Mouse (Mus musculus): ENCODE measurements around the gene Gm11757. TPM values are rescaled to one million over a fixed set of nuclear protein-coding genes. Genes with fewer than 3 reads are reported as not detected.
"Not testable (repeated sequence)": the region's sequence is repeated elsewhere in the genome, so short reads cannot be mapped to it uniquely, and the experiment has no call there.

Gene Gm11757
- not detected in 2 replicates for polyA plus RNA-seq (2012; rRNA removed)

DNA sequence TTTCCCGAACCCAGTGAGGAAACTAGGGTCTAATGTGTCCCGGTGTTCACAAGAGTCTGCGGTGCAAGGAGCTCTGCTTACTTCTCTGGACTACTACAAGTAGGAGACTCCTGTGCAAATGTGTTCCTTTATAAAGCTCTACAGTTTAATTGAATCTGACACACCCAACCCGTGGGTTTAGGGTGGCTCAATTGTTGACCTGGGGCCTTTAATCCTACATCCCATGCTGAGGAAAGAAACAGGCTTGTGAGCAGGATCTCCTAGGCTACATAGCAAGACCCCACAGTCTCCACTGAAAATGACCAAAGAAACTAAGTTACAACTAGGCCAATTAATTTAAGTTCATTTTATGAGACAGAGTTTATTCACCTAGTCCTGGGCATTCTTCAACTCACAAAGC, at the start of gene Gm11757:
Gene Gm11757, minus strand, starts transcription at position 101 of the 400 bp plus-strand sequence.
- not testable (repeated sequence) for H3K4me3 ChIP-seq (replicated peaks; ENCODE audit: extremely low read depth, low read depth, low read length); DNase-seq; H3K4me1 ChIP-seq (ENCODE audit: control insufficient read depth, insufficient read depth, low read length)
- no CpG with 5 or more reads among the region's 4 CpGs for WGBS

DNA sequence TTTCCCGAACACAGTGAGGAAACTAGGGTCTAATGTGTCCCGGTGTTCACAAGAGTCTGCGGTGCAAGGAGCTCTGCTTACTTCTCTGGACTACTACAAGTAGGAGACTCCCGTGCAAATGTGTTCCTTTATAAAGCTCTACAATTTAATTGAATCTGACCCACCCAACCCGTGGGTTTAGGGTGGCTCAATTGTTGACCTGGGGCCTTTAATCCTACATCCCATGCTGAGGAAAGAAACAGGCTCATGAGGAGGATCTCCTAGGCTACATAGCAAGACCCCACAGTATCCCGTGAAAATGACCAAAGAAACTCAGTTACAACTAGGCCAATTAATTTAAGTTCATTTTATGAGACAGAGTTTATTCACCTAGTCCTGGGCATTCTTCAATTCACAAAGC, 29.7 kb upstream of the Gm11757 start, which contains the start of gene Gm11756:
Gene Gm11756, minus strand, starts transcription at position 101 of the 400 bp plus-strand sequence.
- 85% methylated on average over 6 of the region's 6 CpGs for WGBS
- H3K4me1 ChIP-seq (ENCODE audit: control insufficient read depth, insufficient read depth, low read length); DNase-seq; H3K4me3 ChIP-seq (replicated peaks; ENCODE audit: extremely low read depth, low read depth, low read length): not testable (repeated sequence)

DNA sequence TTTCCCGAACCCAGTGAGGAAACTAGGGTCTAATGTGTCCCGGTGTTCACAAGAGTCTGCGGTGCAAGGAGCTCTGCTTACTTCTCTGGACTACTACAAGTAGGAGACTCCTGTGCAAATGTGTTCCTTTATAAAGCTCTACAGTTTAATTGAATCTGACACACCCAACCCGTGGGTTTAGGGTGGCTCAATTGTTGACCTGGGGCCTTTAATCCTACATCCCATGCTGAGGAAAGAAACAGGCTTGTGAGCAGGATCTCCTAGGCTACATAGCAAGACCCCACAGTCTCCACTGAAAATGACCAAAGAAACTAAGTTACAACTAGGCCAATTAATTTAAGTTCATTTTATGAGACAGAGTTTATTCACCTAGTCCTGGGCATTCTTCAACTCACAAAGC, 14.9 kb upstream of the Gm11757 start, which contains the start of gene Gm13871:
Gene Gm13871, minus strand, starts transcription at position 101 of the 400 bp plus-strand sequence.
- H3K4me3 ChIP-seq (replicated peaks; ENCODE audit: extremely low read depth, low read depth, low read length); DNase-seq; H3K4me1 ChIP-seq (ENCODE audit: control insufficient read depth, insufficient read depth, low read length): not testable (repeated sequence)
- no CpG with 5 or more reads among the region's 4 CpGs for WGBS

DNA sequence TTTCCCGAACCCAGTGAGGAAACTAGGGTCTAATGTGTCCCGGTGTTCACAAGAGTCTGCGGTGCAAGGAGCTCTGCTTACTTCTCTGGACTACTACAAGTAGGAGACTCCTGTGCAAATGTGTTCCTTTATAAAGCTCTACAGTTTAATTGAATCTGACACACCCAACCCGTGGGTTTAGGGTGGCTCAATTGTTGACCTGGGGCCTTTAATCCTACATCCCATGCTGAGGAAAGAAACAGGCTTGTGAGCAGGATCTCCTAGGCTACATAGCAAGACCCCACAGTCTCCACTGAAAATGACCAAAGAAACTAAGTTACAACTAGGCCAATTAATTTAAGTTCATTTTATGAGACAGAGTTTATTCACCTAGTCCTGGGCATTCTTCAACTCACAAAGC, 14.7 kb downstream of the Gm11757 start, which contains the start of gene Gm11758:
Gene Gm11758, minus strand, starts transcription at position 101 of the 400 bp plus-strand sequence.
- WGBS: no CpG with 5 or more reads among the region's 4 CpGs
- not testable (repeated sequence) for H3K4me3 ChIP-seq (replicated peaks; ENCODE audit: extremely low read depth, low read depth, low read length); DNase-seq; H3K4me1 ChIP-seq (ENCODE audit: control insufficient read depth, insufficient read depth, low read length)

Other genes starting within 250 kb of the Gm11757 start
- not detected in 2 replicates for gene Gm11239, start 222.8 kb downstream of the Gm11757 start, polyA plus RNA-seq (2012; rRNA removed)
- not detected in 2 replicates for gene Gm428, start 207.6 kb downstream of the Gm11757 start, polyA plus RNA-seq (2012; rRNA removed)
- gene Rasef, start 100.1 kb downstream of the Gm11757 start, polyA plus RNA-seq (2012; rRNA removed): 4.5 and 4.9 TPM in 2 replicates
- not detected in 2 replicates for gene Gm11758, start 14.8 kb downstream of the Gm11757 start, polyA plus RNA-seq (2012; rRNA removed)
- not detected in 2 replicates for gene Gm13871, start 14.8 kb upstream of the Gm11757 start, polyA plus RNA-seq (2012; rRNA removed)
- not detected in 2 replicates for gene Gm11756, start 29.6 kb upstream of the Gm11757 start, polyA plus RNA-seq (2012; rRNA removed)
- gene 2310002L09Rik, start 59.7 kb upstream of the Gm11757 start, polyA plus RNA-seq (2012; rRNA removed): 1.3 TPM in 1 of 2 replicates, not detected in the other
- gene Frmd3, start 122.3 kb upstream of the Gm11757 start, polyA plus RNA-seq (2012; rRNA removed): 0.06 and 0.08 TPM in 2 replicates